Mouse (Mus musculus): ENCODE measurements around the gene Cygb. TPM values are rescaled to one million over a fixed set of nuclear protein-coding genes. Genes with fewer than 3 reads are reported as not detected.

The Cygb gene
- total and polyA plus RNA-seq, 3 experiments, result not detected

DNA sequence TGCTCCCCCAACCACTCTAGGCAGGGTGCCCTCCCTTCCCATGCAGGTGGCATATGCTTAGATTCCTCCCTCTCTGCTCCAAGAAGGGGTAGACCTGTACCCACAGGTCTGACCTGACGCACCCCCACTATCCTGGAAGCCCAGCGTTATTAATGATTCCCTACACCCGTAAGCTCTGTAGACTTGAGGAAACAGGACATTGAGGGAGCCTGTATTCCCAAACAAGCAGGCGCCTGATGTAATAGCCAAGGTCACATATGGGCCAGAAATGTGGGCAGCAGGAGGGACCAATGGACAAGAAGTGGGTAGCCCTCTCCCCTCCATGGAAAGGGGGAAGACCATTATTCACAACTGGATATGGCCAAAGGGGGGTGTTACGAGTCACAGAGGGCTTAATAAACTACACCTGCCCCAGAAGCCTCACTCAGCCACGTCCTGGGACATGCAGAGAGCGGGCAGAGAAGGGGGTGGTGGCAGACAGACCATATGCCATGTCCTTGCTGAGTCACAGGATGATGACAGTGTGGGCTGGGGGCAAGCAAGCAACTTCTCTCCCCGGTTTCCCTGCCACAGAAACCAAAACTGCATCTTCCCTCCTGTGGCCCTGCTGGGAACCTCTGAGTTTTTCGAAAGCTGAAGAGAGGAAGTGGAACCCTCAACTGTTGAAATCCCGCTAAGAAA is 37.5 kb downstream of the Cygb start:
- Histone ChIP-seq H3K79me2 (replicated peaks; ENCODE audit: control insufficient read depth, extremely low read depth, insufficient read depth, poor library complexity, severe bottlenecking) (no peaks in the 10 kb centered on the region), H3K9ac (ENCODE audit: insufficient read depth, low read depth) (peak overlapping the region; percentile 50), H3K27me3 (replicated peaks) (no peaks in the 10 kb centered on the region), H3K27ac (ENCODE audit: insufficient read depth, low read depth) (peak overlapping the region; percentile 85), H3K4me1 (ENCODE audit: control insufficient read depth in 1 of 2, insufficient read depth in 2 of 2) (peaks cover 54 to 87% of the 10 kb centered on the region in 2 experiments), H3K36me3 (replicated peaks in 1 of 2; ENCODE audit: control insufficient read depth in 1 of 2, insufficient read depth in 1 of 2, low read length in 1 of 2) (peaks cover 0 to 24% of the 10 kb centered on the region in 2 experiments), H3K9me3 (replicated peaks; ENCODE audit: low read length) (peaks cover 4% of the 10 kb centered on the region), H3K4me2 (ENCODE audit: insufficient read depth, low read depth, poor library complexity, severe bottlenecking) (peak overlapping the region; percentile 55), H3K4me3 (replicated peaks in 1 of 3; ENCODE audit: low read depth in 2 of 3, low read length in 2 of 3, poor library complexity in 1 of 3) (peak overlapping the region in 2 of 3 experiments; percentile 18 to 31)
- in situ Hi-C loops (cut with MboI; ENCODE audit: low pct_ligation_motif_present, low pct_unique_long_range_greater_than_20kb, low sequenced_read_pairs), result no loop called here
- DNase-seq (ENCODE audit: extremely low read depth), result peak; percentile 78
- dilution Hi-C loops (cut with MboI; ENCODE audit: extremely low pct_ligation_motif_present, extremely low pct_unique_long_range_greater_than_20kb, low sequenced_read_pairs), result no loop called here
- no peak for TF ChIP-seq JUND (conservative IDR thresholded peaks at IDR 0.05; ENCODE audit: low read depth, low read length)
- TF ChIP-seq ETS1 (conservative IDR thresholded peaks at IDR 0.05; ENCODE audit: low read depth, low read length), result peak; percentile 54
- TF ChIP-seq IRF4 (IDR thresholded peaks at IDR 0.05; ENCODE audit: low read depth, low read length), result peak; percentile 68
- TF ChIP-seq MAX (IDR thresholded peaks at IDR 0.05; ENCODE audit: low read length), result peak; percentile 52; the same call in 1 of the 2 replicates
- TF ChIP-seq TCF12 (IDR thresholded peaks at IDR 0.05; ENCODE audit: low read depth, low read length), result peak; percentile 50; the same call in 1 of the 2 replicates
- no peak for TF ChIP-seq HCFC1 (IDR thresholded peaks at IDR 0.05; ENCODE audit: low read depth, low read length)
- peak; percentile 72; the same call in 1 of the 2 replicates for TF ChIP-seq MAFK (IDR thresholded peaks at IDR 0.05; ENCODE audit: insufficient replicate concordance, low read length)
- 0 out of 2 replicates have a peak, but pooled peaks have one; percentile 28 for TF ChIP-seq BHLHE40 (IDR thresholded peaks at IDR 0.05; ENCODE audit: low read depth, low read length)
- TF ChIP-seq EP300 (IDR thresholded peaks at IDR 0.05; ENCODE audit: low read length), result peak; percentile 46
- 0 out of 2 replicates have a peak, but pooled peaks have one; percentile 54 for TF ChIP-seq MAZ (IDR thresholded peaks at IDR 0.05; ENCODE audit: low read depth, low read length)
- TF ChIP-seq ZMIZ1 (IDR thresholded peaks at IDR 0.05; ENCODE audit: low read depth, low read length), result no peak

DNA sequence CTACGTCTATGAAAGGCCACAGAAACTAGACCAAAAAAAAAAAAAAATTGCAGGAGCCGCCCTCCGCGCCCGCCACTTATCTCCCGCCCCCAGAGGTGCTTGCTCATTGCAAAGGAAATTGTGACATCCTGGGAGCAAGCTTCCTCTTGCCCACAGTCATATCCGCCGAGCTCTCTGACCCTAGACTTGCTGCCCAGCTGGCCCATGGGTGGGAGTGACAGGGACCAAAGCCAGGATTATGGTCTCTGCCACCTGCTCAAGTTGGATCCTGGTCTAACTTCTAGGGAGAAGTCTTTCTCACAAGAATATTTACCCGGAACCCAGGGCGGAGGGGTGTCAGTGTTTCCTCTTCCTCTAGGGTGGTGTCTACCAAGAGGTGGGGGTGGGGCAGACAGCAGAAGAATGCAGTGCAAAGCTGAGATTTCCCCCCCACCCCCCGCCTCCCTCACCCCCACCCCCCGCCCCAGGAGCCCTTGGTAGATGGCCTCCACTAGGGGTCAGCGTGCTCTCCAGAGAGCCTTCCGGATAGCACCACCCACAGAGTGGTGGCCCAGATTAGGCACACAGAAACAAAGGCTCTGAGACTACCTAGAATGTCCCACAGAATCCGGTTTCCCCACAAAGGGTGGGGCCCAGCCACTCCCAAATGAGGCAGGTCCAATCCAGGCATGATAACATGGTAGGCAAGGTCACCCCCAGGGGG is 38.2 kb downstream of the Cygb start:
- H3K4me1 ChIP-seq (ENCODE audit: control insufficient read depth in 1 of 2, insufficient read depth in 2 of 2), result peaks cover 50 to 86% of the 10 kb centered on the region in 2 experiments
- in situ Hi-C loops (cut with MboI; ENCODE audit: low pct_ligation_motif_present, low pct_unique_long_range_greater_than_20kb, low sequenced_read_pairs) (no loop called here), dilution Hi-C loops (cut with MboI; ENCODE audit: extremely low pct_ligation_motif_present, extremely low pct_unique_long_range_greater_than_20kb, low sequenced_read_pairs) (no loop called here)
- H3K36me3 ChIP-seq (replicated peaks in 1 of 2; ENCODE audit: control insufficient read depth in 1 of 2, insufficient read depth in 1 of 2, low read length in 1 of 2), result peaks cover 0 to 24% of the 10 kb centered on the region in 2 experiments
- peak; percentile 56; the same call in 1 of the 2 replicates for TF ChIP-seq ELF1 (IDR thresholded peaks at IDR 0.05; ENCODE audit: low read depth, low read length)
- TF ChIP-seq POLR2A (IDR thresholded peaks at IDR 0.05; ENCODE audit: low read depth, low read length), result peak; percentile 45; the same call in 1 of the 2 replicates
- TF ChIP-seq ZC3H11A (IDR thresholded peaks at IDR 0.05; ENCODE audit: low read depth, low read length), result no peak
- peak; percentile 44; the same call in 1 of the 2 replicates for TF ChIP-seq TCF12 (IDR thresholded peaks at IDR 0.05; ENCODE audit: low read depth, low read length)
- peak; percentile 92; the same call in 1 of the 2 replicates for TF ChIP-seq MAZ (IDR thresholded peaks at IDR 0.05; ENCODE audit: low read depth, low read length)
- TF ChIP-seq GABPA (IDR thresholded peaks at IDR 0.05; ENCODE audit: insufficient replicate concordance, low read depth, low read length), result no peak
- peak; percentile 37; the same call in 1 of the 2 replicates for TF ChIP-seq NELFE (IDR thresholded peaks at IDR 0.05; ENCODE audit: low read depth, low read length)
- TF ChIP-seq SIN3A (IDR thresholded peaks at IDR 0.05; ENCODE audit: low read length), result peak; percentile 35; the same call in 1 of the 2 replicates
- no peak for TF ChIP-seq MAFK (IDR thresholded peaks at IDR 0.05; ENCODE audit: insufficient replicate concordance, low read length)
- peak; percentile 20 for TF ChIP-seq SMC3 (IDR thresholded peaks at IDR 0.05; ENCODE audit: low read depth, low read length)
- peak; percentile 37; the same call in 1 of the 2 replicates for TF ChIP-seq ETS1 (conservative IDR thresholded peaks at IDR 0.05; ENCODE audit: low read depth, low read length)
- TF ChIP-seq RAD21 (IDR thresholded peaks at IDR 0.05; ENCODE audit: low read depth, low read length), result peak; percentile 3
- peak; percentile 87 for TF ChIP-seq ZNF384 (IDR thresholded peaks at IDR 0.05; ENCODE audit: low read depth, low read length)
- no peak for TF ChIP-seq JUND (conservative IDR thresholded peaks at IDR 0.05; ENCODE audit: low read depth, low read length)
- peak; percentile 30; the same call in 1 of the 2 replicates for TF ChIP-seq IRF4 (IDR thresholded peaks at IDR 0.05; ENCODE audit: low read depth, low read length)
- TF ChIP-seq CTCF (conservative IDR thresholded peaks at IDR 0.05 in 1 of 2, IDR thresholded peaks at IDR 0.05 in 1 of 2; ENCODE audit: low read depth in 2 of 2, low read length in 2 of 2), result peak in 1 of 2 experiments; percentile 63; a peak in 2 of 4 replicates
- 0 out of 2 replicates have a peak, but pooled peaks have one; percentile 19 for TF ChIP-seq MEF2A (IDR thresholded peaks at IDR 0.05; ENCODE audit: borderline replicate concordance, low read depth, low read length)
- TF ChIP-seq CHD2 (IDR thresholded peaks at IDR 0.05; ENCODE audit: low read length), result peak; percentile 82; the same call in 1 of the 2 replicates
- 0 out of 2 replicates have a peak, but pooled peaks have one; percentile 42 for TF ChIP-seq HCFC1 (IDR thresholded peaks at IDR 0.05; ENCODE audit: low read depth, low read length)
- 0 out of 2 replicates have a peak, but pooled peaks have one; percentile 18 for TF ChIP-seq MYC (IDR thresholded peaks at IDR 0.05; ENCODE audit: low read depth, low read length)
- no peak for TF ChIP-seq CHD1 (IDR thresholded peaks at IDR 0.05; ENCODE audit: low read depth, low read length)
- H3K79me2 ChIP-seq (replicated peaks; ENCODE audit: control insufficient read depth, extremely low read depth, insufficient read depth, poor library complexity, severe bottlenecking), result no peaks in the 10 kb centered on the region
- H3K9me3 ChIP-seq (replicated peaks; ENCODE audit: low read length), result peaks cover 4% of the 10 kb centered on the region
- no peaks in the 10 kb centered on the region for H3K27me3 ChIP-seq (replicated peaks)
- H3K4me3 ChIP-seq (replicated peaks in 1 of 3; ENCODE audit: low read depth in 2 of 3, low read length in 2 of 3, poor library complexity in 1 of 3), result peak overlapping the region; percentile 25 to 42 (median 31)
- H3K27ac ChIP-seq (ENCODE audit: insufficient read depth, low read depth), result peak overlapping the region; percentile 85
- peak; percentile 80 for DNase-seq (ENCODE audit: extremely low read depth)
- H3K4me2 ChIP-seq (ENCODE audit: insufficient read depth, low read depth, poor library complexity, severe bottlenecking), result peak overlapping the region; percentile 55
- peak overlapping the region; percentile 50 for H3K9ac ChIP-seq (ENCODE audit: insufficient read depth, low read depth)
